Mouse (Mus musculus) gonadal fat pad, adult 2 months (tissue): ENCODE results near the gene Lbp. TPM values are rescaled to one million over a fixed set of nuclear protein-coding genes. Genes with fewer than 3 reads are reported as not detected.

ENCODE experiments used
- DNase-seq: peaks from one replicate; pipeline ENCODE4 v3.0.0-alpha.2; 2012; ENCODE audit warnings: low read depth
- polyA plus RNA-seq: library from polyadenylated mRNA; depleted of rRNA; stranded (reverse); fragments of >200 nt; gene quantifications from 2 replicates; pipeline ENCODE4 v1.2.3, GENCODE M21; 2012; rRNA removed

Gene Lbp
- polyA plus RNA-seq, 1 experiment, result 360 TPM

DNA sequence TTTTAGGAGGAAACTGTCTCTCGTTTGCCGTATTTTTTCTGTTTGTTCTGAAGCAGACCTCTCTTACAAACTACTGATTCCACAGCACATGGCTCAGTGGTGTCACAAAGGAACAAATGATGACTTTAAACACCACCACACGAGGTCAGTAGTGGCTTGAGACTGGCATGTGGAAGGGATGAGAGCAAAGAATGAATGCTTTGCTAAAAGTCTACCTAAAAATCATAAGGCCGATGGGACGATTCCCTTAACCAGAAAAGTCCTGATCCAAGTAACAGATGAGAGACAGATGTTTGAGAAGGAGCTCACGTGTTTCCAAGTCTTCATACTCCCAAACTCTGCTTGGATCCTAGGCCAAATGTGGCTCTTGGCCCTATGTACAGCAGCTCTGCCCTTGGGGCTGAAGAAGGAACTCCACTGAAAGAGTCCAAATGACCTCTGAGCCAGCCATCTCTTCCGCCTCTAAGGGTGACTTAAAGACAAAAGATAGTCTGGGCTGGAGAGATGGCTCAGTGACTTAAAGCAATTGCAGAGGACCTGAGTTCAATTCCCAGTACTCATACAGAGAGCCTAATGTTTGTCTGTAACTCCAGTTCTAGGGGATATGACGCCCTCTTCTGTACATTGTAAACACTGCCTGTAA lies 55.5 kb downstream of the Lbp start:
- no peak for DNase-seq

DNA sequence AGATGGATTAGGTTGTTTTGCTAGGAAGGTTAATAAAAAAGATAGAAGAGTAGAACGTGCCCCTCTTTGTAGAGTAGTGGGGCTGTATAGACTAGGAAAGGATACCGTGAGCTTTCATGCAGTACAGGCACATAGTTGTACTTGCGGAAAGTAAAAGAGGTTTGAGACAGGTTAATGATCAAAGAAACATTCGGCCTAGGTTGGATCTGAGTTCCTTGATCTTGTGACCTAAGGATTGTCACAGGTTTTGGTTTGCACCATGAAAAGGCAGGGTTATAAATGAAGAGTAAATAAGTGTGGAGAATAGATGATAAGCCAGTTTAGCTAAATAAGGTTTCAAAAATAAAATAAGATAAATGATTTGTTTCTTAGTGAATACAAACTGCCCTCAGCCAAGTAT lies 57.9 kb downstream of the Lbp start:
- no peak for DNase-seq

DNA sequence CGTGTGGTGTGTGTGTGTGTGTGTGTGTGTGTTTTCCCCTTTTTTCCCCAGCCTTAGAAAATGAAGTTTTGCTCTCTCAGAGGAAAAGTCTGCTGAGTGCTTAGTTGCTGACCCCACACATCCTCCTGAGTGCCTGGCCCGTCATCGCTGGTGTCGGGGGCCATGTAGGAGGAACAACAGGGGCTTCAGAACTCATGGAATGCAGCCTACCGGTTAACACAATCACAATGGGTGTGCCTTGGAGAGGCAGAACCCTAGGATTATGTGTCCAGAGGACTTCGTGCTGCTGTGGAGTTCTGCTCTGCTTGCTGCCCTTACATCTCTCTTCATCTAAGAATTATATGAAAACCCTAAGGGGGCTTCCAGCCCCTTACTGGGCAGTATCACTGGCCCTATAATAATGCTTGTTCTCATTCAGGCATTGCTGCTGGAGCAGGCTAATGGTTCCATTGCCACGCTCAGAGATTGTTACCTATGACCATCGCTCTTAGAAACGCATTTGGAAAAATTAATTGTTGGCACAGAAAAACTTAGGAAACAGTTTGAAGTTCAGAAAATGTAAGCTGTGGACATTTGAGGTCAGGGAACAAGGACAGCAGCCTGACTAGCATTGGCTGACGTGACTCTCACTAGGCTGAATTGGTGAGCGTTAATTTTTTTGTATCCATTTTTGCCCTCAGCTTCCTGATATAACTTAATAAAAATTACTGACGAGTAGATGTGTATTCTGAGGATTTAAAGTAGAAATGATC lies 59.0 kb downstream of the Lbp start:
- DNase-seq, result no peak

DNA sequence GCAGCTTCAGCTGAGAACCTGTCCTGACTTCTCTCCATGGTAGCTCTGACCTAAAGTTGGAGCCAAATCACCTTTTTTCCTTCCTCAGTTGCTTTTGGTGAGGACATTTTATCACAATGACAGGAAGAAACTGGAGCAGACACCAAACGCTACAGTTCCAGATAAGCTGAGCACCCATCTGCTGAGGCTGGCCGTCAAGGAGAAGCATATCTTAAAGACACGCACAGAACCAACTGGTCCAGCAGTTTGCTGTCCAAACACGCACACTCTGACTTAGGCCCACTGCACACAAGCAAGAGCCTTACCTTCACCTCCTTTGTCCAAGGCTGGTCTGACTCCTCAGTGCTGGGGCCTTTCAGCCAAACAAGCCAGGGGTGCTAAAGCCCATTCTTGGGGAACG lies 61.4 kb downstream of the Lbp start:
- DNase-seq, result no peak

DNA sequence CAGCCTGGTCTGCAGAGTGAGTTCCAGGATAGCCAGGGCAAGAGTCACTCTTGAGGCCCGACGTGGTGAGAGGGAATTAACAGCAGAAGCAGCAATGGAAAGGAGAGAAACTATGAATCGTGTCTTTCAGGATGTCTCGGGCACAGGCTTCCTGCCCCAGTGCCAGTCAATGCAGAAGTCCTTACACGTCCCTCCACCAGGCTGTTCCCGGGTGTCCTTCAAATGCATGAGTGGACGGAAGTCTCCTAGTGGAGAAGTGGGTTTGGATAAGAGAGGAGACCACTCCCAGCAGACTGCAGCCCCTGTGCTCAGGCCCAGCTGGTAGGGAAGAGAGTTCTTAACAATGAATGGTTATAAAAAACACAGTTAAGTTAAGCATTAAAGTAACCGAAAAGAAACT lies 62.0 kb downstream of the Lbp start:
- no peak for DNase-seq

DNA sequence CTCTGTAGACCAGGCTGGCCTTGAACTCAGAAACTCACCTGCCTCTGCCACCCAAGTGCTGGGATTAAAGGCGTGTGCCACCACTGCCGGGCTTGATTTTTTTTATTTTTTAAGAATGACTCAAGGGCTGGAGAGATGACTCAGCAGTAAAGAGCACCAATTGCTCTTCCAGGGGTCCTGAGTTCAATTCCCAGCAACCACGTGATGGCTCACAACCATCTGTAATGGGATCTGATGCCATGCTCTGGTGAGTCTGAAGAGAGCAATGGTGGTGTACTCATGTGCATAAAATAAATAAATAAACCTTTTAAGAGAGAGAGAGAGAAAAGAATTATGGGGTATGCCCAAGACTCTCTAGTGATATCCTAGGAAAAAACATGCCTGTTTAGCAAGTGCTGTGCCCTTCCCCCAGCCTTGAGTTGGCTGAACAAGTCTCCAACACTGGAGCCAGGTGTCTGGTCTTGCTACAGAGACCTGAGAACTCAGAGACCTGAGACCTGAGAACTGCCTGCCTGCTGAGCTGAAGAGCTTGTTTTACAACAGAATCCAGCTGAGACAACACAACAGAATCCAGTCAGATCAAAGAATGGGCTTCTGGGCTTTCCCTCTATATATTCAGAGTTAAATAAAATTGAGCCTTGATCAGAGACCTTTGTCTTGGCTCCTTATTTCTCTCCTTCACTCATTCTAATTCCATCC lies 63.3 kb downstream of the Lbp start:
- no peak for DNase-seq

DNA sequence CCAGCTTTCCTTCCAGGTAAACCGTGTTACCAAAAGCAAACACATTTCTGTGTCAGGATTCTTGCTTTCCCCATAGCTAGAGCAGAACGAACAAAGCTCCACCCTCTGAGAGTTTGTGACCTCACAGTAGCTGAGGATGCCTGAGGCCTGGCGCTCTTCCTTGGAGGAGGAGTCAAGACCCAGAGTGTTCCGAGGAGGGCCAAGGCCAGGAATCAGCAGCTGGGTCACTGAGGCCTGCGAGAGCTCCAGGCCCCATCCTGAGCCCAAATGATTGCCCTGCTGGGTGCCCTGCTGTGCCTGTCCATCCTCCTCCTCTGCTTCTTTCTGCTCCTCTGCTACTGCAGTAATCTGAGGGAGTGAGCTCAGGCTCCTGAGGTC lies 63.9 kb downstream of the Lbp start:
- no peak for DNase-seq

DNA sequence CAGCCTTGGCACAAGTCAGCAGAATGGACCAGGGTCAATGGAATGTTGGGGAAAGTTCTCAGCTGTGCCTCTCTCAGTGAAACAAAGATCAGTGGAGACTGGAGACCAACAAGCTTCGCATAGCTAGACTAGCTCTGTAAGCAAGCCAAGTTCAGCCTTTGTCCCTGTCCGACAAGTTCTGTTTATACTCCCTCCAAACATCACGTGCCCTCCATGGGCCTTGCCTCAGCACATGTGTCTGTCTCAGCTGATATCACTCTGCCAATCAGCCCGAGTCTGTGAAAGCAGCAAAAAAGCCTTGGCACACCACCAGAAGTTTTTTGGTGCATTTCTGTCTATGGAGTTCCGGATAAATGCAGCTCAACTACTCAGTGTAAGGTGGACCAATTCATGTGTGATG lies 66.8 kb downstream of the Lbp start:
- DNase-seq, result no peak

DNA sequence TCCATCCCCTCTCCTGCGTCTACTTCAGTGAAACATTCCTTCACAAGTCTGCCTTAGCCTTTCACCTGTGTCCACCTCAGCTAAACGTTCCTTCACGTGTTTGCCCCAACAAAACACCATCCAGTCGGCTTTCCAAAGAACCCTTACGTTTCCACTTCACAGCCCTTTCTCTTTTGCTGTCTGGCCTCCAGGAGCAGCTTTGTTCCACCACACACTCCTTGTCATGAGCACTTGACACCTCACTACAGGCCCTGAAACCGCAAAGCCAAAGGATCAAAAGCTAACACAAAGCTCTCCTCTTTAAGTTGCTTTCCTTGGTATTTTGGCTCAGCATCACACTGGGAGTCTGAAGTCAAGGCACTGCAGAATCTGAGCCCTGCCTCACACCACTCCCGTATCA lies 67.2 kb downstream of the Lbp start:
- no peak for DNase-seq

DNA sequence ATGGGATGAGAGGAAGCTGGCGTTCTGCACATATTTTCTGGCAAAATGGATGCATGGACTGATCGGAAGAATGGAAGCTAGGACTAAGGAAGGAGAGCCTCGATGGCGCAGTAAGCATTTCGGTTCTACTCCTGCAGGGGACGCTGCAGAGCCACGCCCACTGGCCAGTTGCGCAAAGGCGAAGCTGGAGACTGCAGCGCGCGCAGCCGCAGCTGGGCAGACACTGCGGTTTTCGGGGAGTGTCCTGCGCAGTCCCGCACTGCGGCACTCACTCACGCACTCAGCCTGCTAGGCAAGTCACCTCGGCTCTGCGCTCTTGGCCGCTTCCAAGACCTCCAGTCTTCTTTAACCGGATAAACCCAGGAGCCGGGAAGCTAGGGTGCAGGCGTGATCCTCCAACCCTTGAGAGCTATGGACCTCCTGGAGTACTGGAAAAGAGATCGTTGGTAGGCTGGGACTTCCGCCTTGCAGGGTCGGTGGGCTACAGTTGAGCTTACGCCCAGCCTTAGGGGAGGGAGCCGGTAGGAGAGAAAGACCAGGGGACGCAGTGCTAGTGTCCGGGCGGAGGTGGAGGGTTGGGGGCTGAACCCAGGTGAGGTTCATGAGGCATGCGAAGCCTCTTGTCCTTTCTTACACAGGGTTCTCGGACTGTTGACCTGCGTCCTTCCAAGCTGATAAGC lies 69.3 kb downstream of the Lbp start, which contains the start of gene Snhg11:
TSS of gene Snhg11 (plus strand) at position 196 of the 680 bp plus-strand sequence.
- DNase-seq, result no peak

DNA sequence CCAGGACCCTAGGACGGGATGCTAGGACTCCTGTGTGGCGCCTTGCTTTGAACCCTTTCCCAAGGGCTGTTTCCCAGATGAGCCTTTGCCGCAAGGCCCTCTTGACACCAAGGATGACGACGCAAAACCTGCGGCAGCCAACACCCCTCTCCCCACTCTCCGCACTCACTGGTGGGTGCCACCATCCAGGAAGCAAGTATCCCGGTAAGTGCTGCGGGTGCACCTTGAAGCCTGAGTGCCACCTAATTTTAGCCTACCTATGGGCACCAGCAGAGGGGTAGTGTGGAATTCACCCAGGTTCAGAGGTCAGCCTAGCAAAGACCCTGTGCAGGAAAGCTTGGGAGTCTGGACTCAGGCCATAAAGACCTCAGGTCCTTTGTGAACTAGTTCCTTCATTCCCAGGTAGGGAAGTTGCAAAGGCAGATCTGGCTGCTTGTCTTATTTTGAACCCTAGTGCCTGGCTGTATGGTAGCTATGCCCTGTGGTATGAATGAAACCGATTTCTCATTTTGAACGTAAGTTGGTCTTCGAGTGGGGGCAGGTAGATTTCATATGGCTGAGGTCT lies 69.9 kb downstream of the Lbp start:
- no peak for DNase-seq

DNA sequence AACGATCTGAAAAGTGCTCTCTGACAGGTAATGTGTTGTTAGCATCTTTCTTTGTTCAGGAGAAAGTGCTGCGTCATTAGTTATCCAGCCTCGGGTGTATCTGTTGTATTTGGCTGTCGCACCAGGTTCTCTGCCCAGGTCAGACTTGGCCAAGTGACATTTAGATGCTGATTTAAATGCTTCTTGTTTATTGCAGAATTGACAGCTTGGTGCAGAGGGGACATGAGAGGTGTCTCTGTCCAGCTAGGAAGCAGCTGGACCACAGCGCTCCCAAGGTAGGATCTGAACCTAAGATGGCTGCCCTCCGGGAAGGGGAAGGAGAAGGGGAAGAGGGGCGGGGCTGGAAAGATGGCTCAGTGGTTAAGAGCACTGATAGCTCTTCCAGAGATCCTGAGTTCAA lies 70.5 kb downstream of the Lbp start:
- no peak for DNase-seq

DNA sequence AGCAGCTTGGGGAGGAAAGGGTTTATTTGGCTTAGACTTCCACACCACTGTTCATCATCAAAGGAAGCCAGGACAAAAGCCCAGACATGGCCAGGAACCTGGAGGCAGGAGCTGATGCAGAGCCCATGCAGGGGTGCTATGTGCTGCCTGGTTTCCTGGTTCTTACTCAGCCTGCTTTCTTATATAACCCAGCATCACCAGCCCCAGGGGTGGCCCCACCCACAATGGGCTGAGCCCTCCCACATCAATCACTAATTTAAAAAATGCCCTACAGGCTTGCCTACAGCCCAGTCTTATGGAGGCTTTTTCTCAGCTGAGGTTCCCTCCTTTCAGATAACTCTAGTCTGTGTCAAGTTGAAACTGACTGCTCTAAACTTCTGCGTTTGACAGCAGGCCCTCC lies 71.5 kb downstream of the Lbp start:
- no peak for DNase-seq

DNA sequence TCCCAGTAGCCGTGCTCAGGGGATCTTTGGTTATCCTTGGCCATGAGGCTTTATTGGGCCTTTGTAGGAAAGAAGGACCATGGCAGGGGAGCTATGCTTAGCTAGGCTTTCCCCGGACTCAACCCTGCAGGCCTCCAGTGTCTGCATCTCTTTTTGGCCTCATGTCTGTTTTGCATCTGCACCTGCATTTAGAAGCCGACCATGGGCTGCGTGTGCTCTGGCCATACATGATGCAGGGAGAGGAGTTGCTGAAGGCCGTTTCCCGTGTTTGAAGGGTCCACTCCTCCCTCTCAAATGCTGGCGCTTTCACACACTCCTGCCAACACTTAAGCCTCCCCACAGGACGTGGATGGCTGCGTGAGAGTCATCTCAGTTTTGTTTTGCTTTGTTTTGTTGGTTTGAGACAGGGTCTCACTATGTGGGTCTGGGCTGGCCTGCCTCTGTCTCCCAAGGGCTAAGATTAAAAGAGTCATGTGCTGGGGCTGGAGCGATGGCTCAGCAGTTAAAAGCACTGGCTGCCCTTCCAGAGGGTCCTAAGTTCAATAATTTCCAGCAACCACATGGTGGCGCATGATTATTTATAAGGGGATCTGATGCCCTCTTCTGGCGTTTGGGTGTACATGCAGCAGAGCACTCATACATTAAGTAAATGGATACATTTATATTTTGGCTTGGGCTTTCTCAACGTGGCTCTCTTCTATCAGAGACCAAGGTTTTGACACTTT lies 73.2 kb downstream of the Lbp start:
- no peak for DNase-seq

Other genes starting within 250 kb of the Lbp start
- gene Tgm2, start 160.1 kb upstream of the Lbp start, polyA plus RNA-seq, result 173 and 193 TPM in 2 replicates
- gene D630003M21Rik, start 77.3 kb upstream of the Lbp start, polyA plus RNA-seq, result 15.4 and 19.9 TPM in 2 replicates
- 75.2 and 92.0 TPM in 2 replicates for gene Bpi, start 48.4 kb upstream of the Lbp start, polyA plus RNA-seq
- gene Snhg11, start 69.1 kb downstream of the Lbp start, polyA plus RNA-seq, result 12.0 and 19.4 TPM in 2 replicates
- 30.9 and 31.8 TPM in 2 replicates for gene Ralgapb, start 103.4 kb downstream of the Lbp start, polyA plus RNA-seq
- gene Adig, start 196.1 kb downstream of the Lbp start, polyA plus RNA-seq, result 211 and 252 TPM in 2 replicates
- gene Arhgap40, start 206.3 kb downstream of the Lbp start, polyA plus RNA-seq, result 4.7 and 5.4 TPM in 2 replicates